Mouse (Mus musculus): Measurements from ENCODE around the gene Mtx1.
"Not testable (repeated sequence)": the region's sequence is repeated elsewhere in the genome, so short reads cannot be mapped to it uniquely, and the experiment has no call there.

Gene Mtx1

DNA sequence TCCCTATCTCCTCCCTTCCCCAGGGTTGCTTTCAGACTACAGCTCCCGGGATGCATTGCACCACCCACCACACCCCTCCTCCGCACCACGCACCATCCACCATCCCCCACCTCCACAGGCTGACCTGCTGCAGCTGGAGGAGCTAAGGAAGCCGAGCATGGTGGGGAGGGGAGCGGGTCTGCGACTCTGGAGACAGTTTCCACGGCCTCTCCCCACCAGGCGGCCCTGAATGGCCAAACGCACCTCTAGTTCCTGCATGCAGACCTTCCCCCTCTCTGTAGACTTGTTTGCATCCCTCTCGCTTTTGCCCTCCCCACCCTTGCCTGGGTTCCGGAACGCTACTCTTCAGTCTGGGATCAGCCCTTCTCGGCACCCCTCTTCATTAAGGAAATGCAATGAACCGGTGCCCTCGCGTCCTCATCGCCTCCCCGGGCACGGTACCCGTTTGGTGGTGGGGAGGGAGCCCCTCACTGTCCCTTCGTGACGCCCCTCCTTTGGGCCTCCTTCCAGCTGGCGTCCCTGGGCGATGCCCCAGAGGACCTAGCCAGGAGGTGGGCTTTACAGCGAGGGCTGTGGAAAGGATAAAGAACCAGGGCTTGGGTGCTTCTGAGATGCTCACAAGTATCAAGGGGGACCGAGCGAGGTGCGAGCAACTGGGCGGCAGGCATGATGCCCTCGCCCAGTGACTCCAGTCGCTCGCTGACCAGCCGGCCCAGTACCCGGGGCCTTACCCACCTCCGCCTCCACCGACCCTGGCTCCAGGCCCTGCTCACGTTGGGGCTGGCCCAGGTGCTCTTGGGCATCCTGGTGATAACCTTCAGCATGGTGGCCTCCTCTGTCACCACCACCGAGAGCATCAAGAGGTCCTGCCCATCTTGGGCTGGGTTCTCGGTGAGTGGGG is 43.6 kb downstream of the Mtx1 start, which contains the start of gene Fam189b:
Fam189b (plus strand) TSS at position 86 of the 901 bp plus-strand sequence.
- peak; percentile 58 for DNase-seq (ENCODE audit: low spot score)

- no peak for DNase-seq (ENCODE audit: low spot score)
Measured at GRCm38 (mm10) chr3:89182531-89183057, 44.3 kb downstream of the Mtx1 start.

DNA sequence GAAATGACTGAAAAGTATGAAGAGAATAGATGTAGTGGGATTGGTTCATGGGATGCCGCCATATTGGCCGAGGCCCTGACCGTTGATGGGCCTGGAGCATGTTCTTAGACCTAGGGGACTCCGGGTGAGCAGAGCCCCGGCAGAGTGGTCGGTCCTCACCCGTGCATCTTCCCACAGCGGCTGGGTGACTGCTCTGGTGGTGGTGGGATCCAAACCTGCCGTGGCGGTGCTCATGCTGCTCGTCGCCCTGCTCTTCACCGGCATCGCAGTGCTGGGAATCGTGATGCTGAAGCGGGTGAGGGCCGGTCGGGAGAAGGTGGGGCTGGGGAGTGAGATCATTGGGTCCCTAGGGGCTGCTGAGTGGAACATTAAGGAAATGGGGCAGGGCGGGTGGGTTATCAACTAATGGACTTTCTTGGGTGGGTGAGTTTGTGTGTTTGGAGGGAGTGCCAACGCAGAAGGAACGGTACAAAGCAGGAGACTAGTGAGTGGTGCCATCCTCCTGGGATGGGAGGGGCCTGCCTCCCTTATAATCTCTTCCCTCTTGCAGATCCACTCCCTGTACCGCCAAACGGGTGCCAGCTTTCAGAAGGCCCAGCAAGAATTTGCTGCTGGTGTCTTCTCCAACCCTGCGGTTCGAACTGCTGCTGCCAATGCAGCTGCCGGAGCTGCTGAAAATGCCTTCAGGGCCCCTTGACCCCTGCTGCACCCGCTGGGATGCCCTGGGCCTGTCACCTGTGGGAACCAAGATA is 45.0 kb downstream of the Mtx1 start:
- no peak for DNase-seq (ENCODE audit: low spot score)

DNA sequence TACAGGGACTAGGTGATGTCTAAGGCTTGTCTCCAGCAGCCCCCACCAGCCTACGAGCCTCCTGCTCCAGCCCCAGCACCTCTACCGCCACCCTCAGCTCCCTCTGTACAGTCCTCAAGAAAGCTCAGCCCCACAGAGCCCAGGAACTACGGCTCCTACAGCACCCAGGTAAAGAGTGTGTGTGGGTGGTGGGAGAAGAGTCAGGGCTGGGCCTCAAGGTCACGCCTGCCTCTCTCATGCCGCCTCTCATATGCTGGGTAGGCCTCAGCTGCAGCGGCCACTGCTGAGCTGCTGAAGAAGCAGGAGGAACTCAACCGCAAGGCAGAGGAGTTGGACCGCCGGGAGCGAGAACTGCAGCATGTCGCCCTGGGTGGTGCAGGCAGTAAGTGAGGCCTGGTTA is 47.8 kb downstream of the Mtx1 start:
- DNase-seq (ENCODE audit: low spot score), result no peak

DNA sequence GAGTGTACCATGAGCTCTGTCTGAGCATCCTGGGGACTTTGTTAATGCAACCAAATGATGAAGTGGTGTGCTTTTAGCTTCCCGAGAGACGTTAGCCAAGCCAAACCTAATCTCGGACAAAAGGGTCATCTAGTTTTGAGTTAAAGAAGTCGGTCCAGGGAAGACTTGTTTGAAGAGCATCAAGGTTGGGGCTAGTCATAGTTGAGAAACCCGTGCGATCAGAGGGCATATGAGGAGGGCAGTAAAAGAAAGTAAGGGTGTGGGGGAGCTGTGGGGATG is 48.8 kb downstream of the Mtx1 start:
- DNase-seq (ENCODE audit: low spot score), result no peak

GRCm38 (mm10) chr3:89177242-89178106 is 49.4 kb downstream of the Mtx1 start, which contains the start of gene Scamp3:
TSS of gene Scamp3 (plus strand) at chr3:89177473.
- peak; percentile 90 for DNase-seq (ENCODE audit: low spot score)

DNA sequence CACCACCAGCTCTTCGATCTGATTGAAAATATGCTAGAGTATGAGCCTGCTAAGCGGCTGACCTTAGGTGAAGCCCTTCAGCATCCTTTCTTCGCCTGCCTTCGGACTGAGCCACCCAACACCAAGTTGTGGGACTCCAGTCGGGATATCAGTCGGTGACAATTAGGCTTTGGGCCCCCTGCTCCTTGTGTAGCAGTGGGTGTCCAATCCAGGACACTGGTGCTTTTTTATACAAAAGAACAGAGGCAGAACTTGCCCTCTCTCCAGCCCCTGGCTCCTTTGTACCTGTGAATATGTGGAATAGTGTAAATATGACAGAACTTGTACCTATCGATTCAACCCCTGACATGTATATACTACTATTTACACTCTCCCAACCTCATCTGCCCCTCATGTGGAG is 50.5 kb downstream of the Mtx1 start:
- DNase-seq (ENCODE audit: low spot score), result no peak

DNA sequence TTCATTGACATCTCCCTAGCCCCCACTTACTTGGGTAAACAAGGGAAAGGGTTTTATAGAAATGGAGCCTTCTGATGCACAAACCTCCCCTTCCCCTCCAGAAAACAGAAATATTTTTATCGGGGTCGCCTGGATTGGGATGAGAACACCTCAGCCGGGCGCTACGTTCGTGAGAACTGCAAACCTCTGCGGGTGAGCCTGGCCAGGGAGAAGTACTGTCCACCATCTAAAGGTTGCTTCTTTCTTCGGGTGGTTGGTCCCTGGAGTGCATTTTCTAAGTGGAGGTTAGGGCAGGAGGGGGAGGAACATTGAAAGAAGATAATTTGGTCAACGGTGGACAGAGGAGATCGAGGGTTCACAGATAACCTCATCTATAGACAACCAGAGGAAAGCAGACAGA is 51.3 kb downstream of the Mtx1 start:
- no peak for DNase-seq (ENCODE audit: low spot score)

GRCm38 (mm10) chr3:89174844-89175243 is 52.0 kb downstream of the Mtx1 start:
- no peak for DNase-seq (ENCODE audit: low spot score)

- DNase-seq (ENCODE audit: low spot score), result no peak
Measured at GRCm38 (mm10) chr3:89166945-89167344, 59.9 kb downstream of the Mtx1 start.

GRCm38 (mm10) chr3:89165268-89165870 is 61.5 kb downstream of the Mtx1 start:
- DNase-seq (ENCODE audit: low spot score), result no peak

GRCm38 (mm10) chr3:89164506-89165267 is 62.2 kb downstream of the Mtx1 start, which contains the start of gene Clk2:
TSS of gene Clk2 (plus strand) at chr3:89164795.
- peak; percentile 95 for DNase-seq (ENCODE audit: low spot score)

DNA sequence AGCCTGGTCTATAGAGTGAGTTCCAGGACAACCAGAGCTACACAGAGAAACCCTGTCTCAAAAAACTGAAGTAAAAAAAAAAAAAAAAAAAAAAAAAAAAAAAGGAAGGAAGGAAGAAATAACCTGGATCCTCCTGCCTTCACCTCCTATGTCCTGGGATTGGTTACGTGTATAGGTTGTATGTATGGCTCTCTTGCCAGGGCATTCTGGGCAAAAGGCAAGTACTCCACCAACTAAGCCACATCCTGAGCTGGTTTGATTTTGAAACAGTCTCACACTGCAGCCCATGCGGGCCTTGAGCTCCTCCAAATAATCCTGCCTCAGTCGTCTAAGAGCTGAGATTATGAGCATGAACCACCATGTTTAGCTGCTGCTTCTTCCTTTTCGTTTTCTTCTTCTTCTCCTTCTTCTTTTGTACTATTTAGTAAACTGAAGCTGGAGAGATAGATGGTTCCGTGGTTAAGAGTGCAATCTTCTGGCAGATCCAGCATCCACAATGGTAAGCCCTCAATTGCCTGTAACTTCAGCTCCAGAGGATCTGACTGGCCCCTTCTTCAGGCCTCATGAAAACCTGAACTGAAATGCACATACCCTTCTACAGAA is 63.1 kb downstream of the Mtx1 start:
- DNase-seq (ENCODE audit: low spot score), result peak; percentile 38

- DNase-seq (ENCODE audit: low spot score), result no peak
Measured at GRCm38 (mm10) chr3:89163123-89163522, 63.8 kb downstream of the Mtx1 start.

DNA sequence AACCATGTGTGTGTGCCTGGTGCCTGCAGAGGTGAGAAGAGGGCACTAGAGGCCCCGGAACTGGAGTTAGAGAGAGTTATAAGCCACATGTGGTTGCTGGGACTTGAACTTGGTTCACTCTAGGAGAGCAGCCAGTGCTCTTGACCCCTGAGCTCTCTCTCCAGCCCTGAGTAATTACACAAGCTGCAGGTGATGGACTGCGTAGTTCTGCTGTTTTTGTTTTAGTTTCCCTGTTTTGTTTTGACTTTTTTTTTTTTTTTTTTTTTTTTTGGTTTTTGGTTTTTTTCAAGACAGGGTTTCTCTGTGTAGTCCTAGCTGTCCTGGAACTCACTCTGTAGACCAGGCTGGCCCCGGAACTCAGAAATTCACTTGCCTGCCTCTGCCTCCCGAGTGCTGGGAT is 65.1 kb downstream of the Mtx1 start:
- no peak for DNase-seq (ENCODE audit: low spot score)

- not testable (repeated sequence) for DNase-seq (ENCODE audit: low spot score)
Measured at GRCm38 (mm10) chr3:89161207-89161606, 65.7 kb downstream of the Mtx1 start.

- DNase-seq (ENCODE audit: low spot score), result peak; percentile 77
Measured at GRCm38 (mm10) chr3:89159616-89160344, 67.1 kb downstream of the Mtx1 start, which contains the start of gene Hcn3. TSS of gene Hcn3 (minus strand) at chr3:89160196.

- DNase-seq (ENCODE audit: low spot score), result no peak
Measured at GRCm38 (mm10) chr3:89159211-89159610, 67.7 kb downstream of the Mtx1 start.
